Mouse (Mus musculus) lung, adult 2 months (tissue): ENCODE data around the gene Gtpbp3.

ENCODE experiments used
- CTCF ChIP-seq: fragments of 200-500 bp; IDR thresholded peaks from 2 replicates; pipeline ENCODE4 v1.5.1; 2011; ENCODE audit warnings: mild to moderate bottlenecking, low read length, control low read depth; ENCODE audit not compliant: insufficient read depth
- POLR2A ChIP-seq: fragments of 200-500 bp; IDR thresholded peaks from 2 replicates; pipeline ENCODE4 v1.6.1; 2011; ENCODE audit warnings: low read depth, mild to moderate bottlenecking, control low read depth, low read length, borderline replicate concordance; ENCODE audit errors: extremely low read depth

- no peak for TF ChIP-seq POLR2A
- no peak for TF ChIP-seq CTCF
These were observed 57.1 kb downstream of the Gtpbp3 start for GRCm38 (mm10) chr8:71545053-71545452.
